Mouse (Mus musculus) gastrocnemius, adult 2 months (tissue): Measurements from ENCODE around the gene Cyp4a31. TPM values are rescaled to one million over a fixed set of nuclear protein-coding genes. Genes with fewer than 3 reads are reported as not detected.
"Not testable (repeated sequence)": the region's sequence is repeated elsewhere in the genome, so short reads cannot be mapped to it uniquely, and the experiment has no call there.

Experiments
- DNase-seq: peaks from one replicate; pipeline ENCODE4 v3.0.0; 2022
- H3K27ac ChIP-seq: fragments of 200-600 bp; 2 replicates; pipeline ENCODE4 v1.8.1; 2022; ENCODE audit warnings: mild to moderate bottlenecking
- H3K4me3 ChIP-seq: fragments of 200-600 bp; 2 replicates; pipeline ENCODE4 v1.8.1; 2022; ENCODE audit warnings: mild to moderate bottlenecking, moderate library complexity
- CTCF ChIP-seq: fragments of 200-600 bp; IDR thresholded peaks from 2 replicates; pipeline ENCODE4 v1.8.1; 2022; ENCODE audit warnings: antibody characterized with exemption, mild to moderate bottlenecking, moderate library complexity
- intact Hi-C: fragments of 180-260 bp; cut with DNase I; formaldehyde crosslinking; loops from one replicate; pipeline ENCODE4 v1.15.1; 2025
- long read RNA-seq, 2 experiments: library from polyadenylated mRNA; stranded (forward); transcript quantifications; one replicate each; pipeline ENCODE4 v2.0.0; 2021
- total RNA-seq, 2 experiments: library from RNA; stranded (reverse); gene quantifications; 2 replicates each; pipeline ENCODE4 v1.2.3; 2021

The Cyp4a31 gene
- total RNA-seq, result not detected
- long read RNA-seq, experiment 1, result 0 reads
- long read RNA-seq, experiment 2, result 0 reads

- Histone ChIP-seq H3K27ac (no peak within 1 kb of the TSS), H3K4me3 (no peak within 1 kb of the TSS)
- no peak for DNase-seq
- TF ChIP-seq CTCF, result no peak
- intact Hi-C loops, result no loop called here
These were observed at the start of gene Cyp4a31 for GRCm38 (mm10) chr4:115563401-115563800. Gene Cyp4a31 (plus strand): TSS chr4:115563649.

GRCm38 (mm10) chr4:115513964-115514363 is 49.5 kb upstream of the Cyp4a31 start:
- H3K4me3 ChIP-seq, H3K27ac ChIP-seq, intact Hi-C loops, DNase-seq: not testable (repeated sequence)

- H3K27ac ChIP-seq, DNase-seq, H3K4me3 ChIP-seq, intact Hi-C loops: not testable (repeated sequence)
These were observed 45.4 kb upstream of the Cyp4a31 start, which contains the start of gene Cyp4a10 for GRCm38 (mm10) chr4:115518000-115518399. Gene Cyp4a10 (plus strand): TSS chr4:115518264.

GRCm38 (mm10) chr4:115519444-115519843 is 44.0 kb upstream of the Cyp4a31 start:
- no peak for DNase-seq
- Histone ChIP-seq H3K27ac (no peak overlapping the region), H3K4me3 (no peak overlapping the region)
- intact Hi-C loops, result no loop called here
- TF ChIP-seq CTCF, result no peak

- no peak for TF ChIP-seq CTCF
- intact Hi-C loops, result no loop called here
- no peak overlapping the region for H3K4me3 ChIP-seq
- no peak for DNase-seq
- no peak overlapping the region for H3K27ac ChIP-seq
These were observed 41.7 kb upstream of the Cyp4a31 start for GRCm38 (mm10) chr4:115521766-115522165.

GRCm38 (mm10) chr4:115545101-115545500 is 18.3 kb upstream of the Cyp4a31 start:
- intact Hi-C loops, result no loop called here
- DNase-seq, result no peak
- Histone ChIP-seq H3K4me3 (no peak overlapping the region), H3K27ac (no peak overlapping the region)
- TF ChIP-seq CTCF, result no peak

GRCm38 (mm10) chr4:115546141-115546828 is 17.2 kb upstream of the Cyp4a31 start:
- intact Hi-C loops, result no loop called here
- H3K4me3 ChIP-seq, result no peak overlapping the region
- no peak overlapping the region for H3K27ac ChIP-seq
- TF ChIP-seq CTCF, result no peak
- DNase-seq, result no peak

- DNase-seq, result no peak
- no peak for TF ChIP-seq CTCF
- intact Hi-C loops, result no loop called here
- no peak overlapping the region for H3K4me3 ChIP-seq
- no peak overlapping the region for H3K27ac ChIP-seq
These were observed 10.7 kb upstream of the Cyp4a31 start for GRCm38 (mm10) chr4:115552726-115553125.

- Histone ChIP-seq H3K4me3 (no peak overlapping the region), H3K27ac (no peak overlapping the region)
- intact Hi-C loops, result no loop called here
- no peak for DNase-seq
- TF ChIP-seq CTCF, result no peak
These were observed 7.9 kb upstream of the Cyp4a31 start for GRCm38 (mm10) chr4:115555513-115555912.

- Histone ChIP-seq H3K27ac (no peak overlapping the region), H3K4me3 (no peak overlapping the region)
- intact Hi-C loops, result no loop called here
- TF ChIP-seq CTCF, result no peak
- no peak for DNase-seq
These were observed 5.4 kb upstream of the Cyp4a31 start for GRCm38 (mm10) chr4:115557861-115558561.

- not testable (repeated sequence) for DNase-seq
These were observed 2.2 kb upstream of the Cyp4a31 start for GRCm38 (mm10) chr4:115561236-115561635.

GRCm38 (mm10) chr4:115564469-115565225 is 1.2 kb downstream of the Cyp4a31 start:
- intact Hi-C loops, H3K27ac ChIP-seq, DNase-seq, H3K4me3 ChIP-seq: not testable (repeated sequence)

More at GRCm38 (mm10) chr4:115561236-115561635, 2.2 kb upstream of the Cyp4a31 start:
- H3K27ac ChIP-seq, intact Hi-C loops, H3K4me3 ChIP-seq: not testable (repeated sequence)

GRCm38 (mm10) chr4:115575255-115575654 is 11.8 kb downstream of the Cyp4a31 start:
- H3K27ac ChIP-seq, result no peak overlapping the region
- no peak for TF ChIP-seq CTCF
- intact Hi-C loops, result no loop called here

More at GRCm38 (mm10) chr4:115575255-115575654, 11.8 kb downstream of the Cyp4a31 start:
- no peak for DNase-seq
- no peak overlapping the region for H3K4me3 ChIP-seq
